Mouse (Mus musculus): ENCODE results near the gene Olfr1342. TPM values are rescaled to one million over a fixed set of nuclear protein-coding genes. Genes with fewer than 3 reads are reported as not detected.

The Olfr1342 gene
- total RNA-seq (2021), result not detected
- long read RNA-seq, experiment 1, result 0 reads
- long read RNA-seq, experiment 2, result 0 reads

GRCm38 (mm10) chr4:118692412-118692973 is at the start of gene Olfr1342:
Olfr1342 (minus strand) TSS chr4:118692756.
- DNase-seq, result no peak

GRCm38 (mm10) chr4:118741881-118742280 is 49.3 kb upstream of the Olfr1342 start:
- no peak for DNase-seq

- DNase-seq, result no peak
Measured at GRCm38 (mm10) chr4:118740988-118741698, 48.6 kb upstream of the Olfr1342 start.

GRCm38 (mm10) chr4:118739574-118739973 is 47.0 kb upstream of the Olfr1342 start:
- DNase-seq, result no peak

GRCm38 (mm10) chr4:118731875-118732274 is 39.3 kb upstream of the Olfr1342 start, which contains the start of gene Olfr1339:
Olfr1339 (plus strand) TSS chr4:118732175.
- no peak for DNase-seq

GRCm38 (mm10) chr4:118721742-118722483 is 29.4 kb upstream of the Olfr1342 start:
- DNase-seq, result peak; percentile 44

- no peak for DNase-seq
Measured at GRCm38 (mm10) chr4:118719838-118720237, 27.3 kb upstream of the Olfr1342 start, which contains the start of gene Olfr1340. Olfr1340 (plus strand) TSS chr4:118720138.

- DNase-seq, result no peak
Measured at GRCm38 (mm10) chr4:118711656-118712055, 19.1 kb upstream of the Olfr1342 start.

- DNase-seq, result no peak
Measured at GRCm38 (mm10) chr4:118708086-118708485, 15.5 kb upstream of the Olfr1342 start.

GRCm38 (mm10) chr4:118703223-118703622 is 10.7 kb upstream of the Olfr1342 start, which contains the start of gene Olfr1341:
Olfr1341 (plus strand) TSS chr4:118703523.
- DNase-seq, result no peak

- DNase-seq, result no peak
Measured at GRCm38 (mm10) chr4:118693812-118694211, 1.3 kb upstream of the Olfr1342 start.

- DNase-seq, result no peak
Measured at GRCm38 (mm10) chr4:118687086-118687485, 5.5 kb downstream of the Olfr1342 start.

- no peak for DNase-seq
Measured at GRCm38 (mm10) chr4:118658652-118659051, 33.9 kb downstream of the Olfr1342 start, which contains the start of gene Olfr62. Olfr62 (plus strand) TSS chr4:118658952.

- peak; percentile 77 for DNase-seq
Measured at GRCm38 (mm10) chr4:118645234-118645633, 47.3 kb downstream of the Olfr1342 start.

- DNase-seq, result peak; percentile 31
Measured at GRCm38 (mm10) chr4:118642346-118643190, 50.0 kb downstream of the Olfr1342 start.

Other genes starting within 250 kb of the Olfr1342 start
- under 1 TPM; 0.15 to 0.30 TPM for gene Mpl, start 235.2 kb downstream of the Olfr1342 start, total RNA-seq (2021)
- 10 to 100 TPM; 67.3 to 74.7 TPM for gene Tie1, start 202.7 kb downstream of the Olfr1342 start, total RNA-seq (2021)
- 1 to 10 TPM; 2.6 to 4.0 TPM for gene 2610528J11Rik, start 165.8 kb downstream of the Olfr1342 start, total RNA-seq (2021)
- gene Tmem125, start 148.7 kb downstream of the Olfr1342 start, total RNA-seq (2021), result 1 to 10 TPM; 1.3 to 1.6 TPM
- not detected for gene Cfap57, start 72.0 kb downstream of the Olfr1342 start, total RNA-seq (2021)
- gene Ebna1bp2, start 72.0 kb downstream of the Olfr1342 start, total RNA-seq (2021), result 10 to 100 TPM; 70.6 to 71.1 TPM
- gene Olfr62, start 33.8 kb downstream of the Olfr1342 start, total RNA-seq (2021), result not detected
- gene Olfr1341, start 10.8 kb upstream of the Olfr1342 start, total RNA-seq (2021), result not detected
- gene Olfr1340, start 27.4 kb upstream of the Olfr1342 start, total RNA-seq (2021), result not detected
- gene Olfr1339, start 39.4 kb upstream of the Olfr1342 start, total RNA-seq (2021), result not detected
- not detected for gene Olfr1338, start 66.0 kb upstream of the Olfr1342 start, total RNA-seq (2021)
- not detected for gene Olfr1337, start 89.8 kb upstream of the Olfr1342 start, total RNA-seq (2021)
- not detected for gene Olfr1335, start 117.2 kb upstream of the Olfr1342 start, total RNA-seq (2021)
- not detected for gene Olfr1333, start 143.5 kb upstream of the Olfr1342 start, total RNA-seq (2021)
- not detected for gene Olfr1331, start 171.9 kb upstream of the Olfr1342 start, total RNA-seq (2021)
- not detected for gene Olfr1330, start 195.8 kb upstream of the Olfr1342 start, total RNA-seq (2021)
- gene Olfr1329, start 224.7 kb upstream of the Olfr1342 start, total RNA-seq (2021), result not detected
- not detected for gene Olfr1328, start 245.9 kb upstream of the Olfr1342 start, total RNA-seq (2021)